Mouse (Mus musculus) G1E (cell line): Measurements from ENCODE around the gene Recql.

ENCODE experiments used
- CTCF ChIP-seq: IDR thresholded peaks from 2 replicates; pipeline ENCODE4 v1.5.1; 2012; ENCODE audit warnings: low read depth, low read length, inconsistent platforms, mixed read lengths
- TAL1 ChIP-seq: conservative IDR thresholded peaks from 2 replicates; pipeline ENCODE4 v1.6.1; 2012; ENCODE audit warnings: low read depth, low read length, inconsistent platforms, mixed read lengths

DNA sequence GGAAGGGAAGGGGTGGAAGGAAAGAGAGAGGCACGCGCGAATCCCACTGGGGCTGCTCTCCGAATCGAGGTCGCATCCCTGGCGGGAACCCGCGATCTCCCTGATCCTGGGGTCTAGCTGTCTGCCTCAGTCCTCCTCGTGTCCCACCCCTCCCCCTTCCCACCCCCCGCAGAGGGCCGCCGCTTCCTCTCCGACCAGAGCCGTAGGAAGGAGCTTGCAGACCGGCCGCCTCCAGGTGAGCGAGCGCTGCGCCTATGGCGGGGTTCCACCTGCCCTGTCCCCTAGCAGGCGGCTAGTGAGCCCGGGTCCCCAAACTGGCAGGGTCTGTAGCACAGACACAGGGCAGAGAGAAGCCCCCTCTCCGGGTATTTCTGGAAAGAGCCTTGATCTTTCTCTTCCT is 27.7 kb upstream of the Recql start:
- no peak for TF ChIP-seq CTCF
- no peak for TF ChIP-seq TAL1
